Mouse (Mus musculus) layer of hippocampus, postnatal 10 days (tissue): ENCODE results near the gene Gm4788. TPM values are rescaled to one million over a fixed set of nuclear protein-coding genes. Genes with fewer than 3 reads are reported as not detected.
"Not testable (repeated sequence)": the region's sequence is repeated elsewhere in the genome, so short reads cannot be mapped to it uniquely, and the experiment has no call there.

Source experiments
- DNase-seq, 2 experiments: peaks; one replicate each; pipeline ENCODE4 v3.0.0; 2021; ENCODE audit warnings: low spot score in 2 of 2
- long read RNA-seq: library from polyadenylated mRNA; stranded (forward); transcript quantifications from one replicate; pipeline ENCODE4 v2.0.0, GENCODE M21; 2023
- total RNA-seq, 2 experiments: library from RNA; stranded (reverse); gene quantifications; 2 replicates each; pipeline ENCODE4 v1.2.3; 2021

The Gm4788 gene
- not detected for total RNA-seq
- long read RNA-seq: 0 reads

DNA sequence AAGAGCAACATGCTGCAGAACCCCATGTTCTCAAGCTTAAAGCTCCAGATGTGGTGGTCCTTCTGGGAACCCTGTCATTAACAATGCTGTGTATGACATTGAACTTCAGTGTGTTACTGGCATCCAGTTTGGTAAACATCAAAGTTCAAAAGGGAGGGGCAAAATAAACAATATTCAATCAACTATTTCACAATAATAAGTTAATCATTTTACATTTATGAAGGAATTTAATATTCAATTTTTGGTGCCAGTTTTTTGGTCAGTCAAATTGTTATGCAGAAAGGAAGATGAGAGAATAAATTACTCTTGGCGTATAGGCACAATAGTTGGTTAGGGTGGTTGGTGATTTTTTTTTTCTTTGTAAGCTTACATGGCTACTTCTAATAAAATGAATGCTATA, at the start of gene Gm4788:
Gene Gm4788, minus strand, starts transcription at position 101 of the 400 bp plus-strand sequence.
- DNase-seq: no peak

- DNase-seq: no peak
Measured at GRCm38 (mm10) chr1:139808594-139808993, 27.6 kb upstream of the Gm4788 start.

GRCm38 (mm10) chr1:139769913-139770312, 11.1 kb downstream of the Gm4788 start:
- DNase-seq: not testable (repeated sequence)

DNA sequence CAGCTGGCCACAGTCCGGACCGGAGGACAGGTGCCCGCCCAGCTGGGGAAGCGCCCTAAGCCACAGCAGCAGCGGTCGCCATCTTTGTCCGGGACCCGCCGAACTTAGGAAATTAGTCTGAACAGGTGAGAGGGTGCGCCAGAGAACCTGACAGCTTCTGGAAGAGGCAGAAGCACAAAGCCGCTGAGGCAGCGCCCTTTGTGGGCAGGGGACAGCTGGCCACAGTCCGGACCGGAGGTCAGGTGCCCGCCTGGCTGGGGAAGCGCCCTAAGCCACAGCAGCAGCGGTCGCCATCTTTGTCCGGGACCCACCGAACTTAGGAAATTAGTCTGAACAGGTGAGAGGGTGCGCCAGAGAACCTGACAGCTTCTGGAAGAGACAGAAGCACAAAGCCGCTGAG, 64.4 kb downstream of the Gm4788 start:
- not testable (repeated sequence) for DNase-seq

- DNase-seq: not testable (repeated sequence)
Measured at GRCm38 (mm10) chr1:139716249-139716648, 64.8 kb downstream of the Gm4788 start.

DNA sequence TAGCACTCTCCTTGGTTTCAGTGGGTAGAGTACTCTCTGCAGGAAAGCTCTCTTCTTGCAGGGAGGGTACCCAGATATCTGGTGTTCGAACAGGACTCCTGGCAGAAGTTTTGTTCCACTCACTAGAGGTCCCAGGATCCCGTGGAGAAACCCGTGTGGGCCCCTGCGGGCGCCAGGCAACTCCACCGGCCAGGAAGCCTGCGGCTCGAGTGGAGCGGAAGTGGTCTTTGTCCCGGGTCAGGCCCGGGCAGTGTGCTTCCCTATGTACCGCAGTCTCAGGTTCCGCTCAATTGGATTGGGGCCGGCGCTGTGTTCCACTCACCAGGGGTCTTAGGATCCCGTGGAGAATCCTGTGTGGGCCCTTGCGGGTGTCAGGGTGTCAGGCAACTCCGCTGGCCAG, 131.1 kb downstream of the Gm4788 start:
- DNase-seq: not testable (repeated sequence)

Other genes with a start within 250 kb of the Gm4788 start
- not detected for gene Cfhr1, start 221.0 kb downstream of the Gm4788 start, total RNA-seq
- gene Cfhr2, start 77.5 kb upstream of the Gm4788 start, total RNA-seq: not detected